Mouse (Mus musculus) cortical plate, adult 2 months (tissue): ENCODE measurements around the gene Tmem100. TPM values are rescaled to one million over a fixed set of nuclear protein-coding genes. Genes with fewer than 3 reads are reported as not detected.

Experiments
- H3K27ac ChIP-seq: fragments of 200-500 bp; 2 replicates; pipeline ENCODE4 v1.5.1; 2012; ENCODE audit warnings: low read length, control low read depth, inconsistent platforms; ENCODE audit not compliant: insufficient read depth
- H3K4me1 ChIP-seq: fragments of 200-500 bp; 2 replicates; pipeline ENCODE4 v1.6.1; 2011; ENCODE audit warnings: low read length; ENCODE audit not compliant: control insufficient read depth, insufficient read depth
- H3K4me3 ChIP-seq: fragments of 200-500 bp; 2 replicates; pipeline ENCODE4 v1.5.1; 2011; ENCODE audit warnings: mild to moderate bottlenecking, low read length, control low read depth; ENCODE audit not compliant: insufficient read depth
- CTCF ChIP-seq: fragments of 200-500 bp; IDR thresholded peaks from 2 replicates; pipeline ENCODE4 v1.5.1; 2011; ENCODE audit warnings: mild to moderate bottlenecking, control low read depth, low read length; ENCODE audit not compliant: insufficient read depth; ENCODE audit errors: extremely low read depth
- POLR2A ChIP-seq: fragments of 200-500 bp; IDR thresholded peaks from 2 replicates; pipeline ENCODE4 v1.6.1; 2011; ENCODE audit warnings: mild to moderate bottlenecking, low read length, control low read depth; ENCODE audit not compliant: insufficient read depth; ENCODE audit errors: extremely low read depth
- polyA plus RNA-seq: library from polyadenylated mRNA; depleted of rRNA; stranded (reverse); fragments of >200 nt; gene quantifications from 2 replicates; pipeline ENCODE4 v1.2.3, GENCODE M21; 2012; rRNA removed

Tmem100 gene
- polyA plus RNA-seq, 1 experiment, result 18.2 TPM

DNA sequence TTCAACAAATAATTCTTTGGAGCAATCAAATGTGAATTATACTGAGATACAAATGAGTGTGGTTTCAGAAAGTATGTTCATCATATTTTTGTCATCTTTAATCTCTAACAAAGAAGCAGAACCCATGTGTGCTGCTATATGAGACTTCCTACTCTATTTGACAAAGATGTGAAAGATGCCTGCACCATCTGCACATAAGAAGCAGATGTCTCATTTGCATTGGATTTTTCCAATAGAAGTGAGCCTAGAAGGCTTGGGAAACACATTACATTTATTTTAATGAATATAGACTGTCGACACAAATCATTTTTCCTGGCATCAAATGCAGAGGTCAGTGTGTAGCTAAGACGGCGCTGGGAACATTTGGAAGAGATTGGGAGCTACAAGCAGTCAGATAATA lies 52.9 kb downstream of the Tmem100 start:
- H3K4me1 ChIP-seq, result no peaks in the 10 kb centered on the region
- no peak overlapping the region for H3K27ac ChIP-seq
- no peak overlapping the region for H3K4me3 ChIP-seq
- no peak for TF ChIP-seq POLR2A

- Histone ChIP-seq H3K4me3 (no peak overlapping the region), H3K4me1 (no peaks in the 10 kb centered on the region), H3K27ac (no peak overlapping the region)
- TF ChIP-seq CTCF, result no peak
- no peak for TF ChIP-seq POLR2A
Observed at GRCm38 (mm10) chr11:90084166-90084565, 54.0 kb downstream of the Tmem100 start.

Other genes with a start within 250 kb of the Tmem100 start
- 1.6 TPM in 2 replicates for gene Pctp, start 27.5 kb upstream of the Tmem100 start, polyA plus RNA-seq
- 13.3 and 13.6 TPM in 2 replicates for gene Gm45716, start 157.3 kb downstream of the Tmem100 start, polyA plus RNA-seq
- 164 and 173 TPM in 2 replicates for gene Mmd, start 219.1 kb downstream of the Tmem100 start, polyA plus RNA-seq